Mouse (Mus musculus) v-Abl transformed pro-B cells (cell line): ENCODE data around the gene Rnf44.

Experiments used
- in situ Hi-C, 2 experiments: fragments of 400-800 bp; cut with MboI; formaldehyde crosslinking; loops; one replicate each; pipeline ENCODE4 v1.15.1; 2025; ENCODE audit not compliant: unreplicated experiment in 2 of 2

The Rnf44 gene

GRCm38 (mm10) chr13:54687575-54688424 is 5.9 kb downstream of the Rnf44 start:
- in situ Hi-C loops: loop anchor here in 1 of 2 experiments (25.0 kb wide), 1 partner anchor 1475 kb away; no protein-coding TSS in a partner anchor

GRCm38 (mm10) chr13:54687096-54687495 is 6.6 kb downstream of the Rnf44 start:
- in situ Hi-C loops: loop anchor here in 1 of 2 experiments (25.0 kb wide), 1 partner anchor 1475 kb away; no protein-coding TSS in a partner anchor

- in situ Hi-C loops: loop anchor here in 1 of 2 experiments (25.0 kb wide), 1 partner anchor 1476 kb away; no protein-coding TSS in a partner anchor
These were observed 7.3 kb downstream of the Rnf44 start for GRCm38 (mm10) chr13:54686139-54687053.

GRCm38 (mm10) chr13:54685174-54685573 is 8.5 kb downstream of the Rnf44 start:
- in situ Hi-C loops: loop anchor here in 1 of 2 experiments (25.0 kb wide), 1 partner anchor 1477 kb away; no protein-coding TSS in a partner anchor

GRCm38 (mm10) chr13:54684140-54684896 is 9.4 kb downstream of the Rnf44 start:
- in situ Hi-C loops: loop anchor here in 1 of 2 experiments (25.0 kb wide), 1 partner anchor 1478 kb away; no protein-coding TSS in a partner anchor

GRCm38 (mm10) chr13:54683301-54683700 is 10.4 kb downstream of the Rnf44 start:
- in situ Hi-C loops: loop anchor here in 1 of 2 experiments (25.0 kb wide), 1 partner anchor 1479 kb away; no protein-coding TSS in a partner anchor

GRCm38 (mm10) chr13:54681291-54681690 is 12.4 kb downstream of the Rnf44 start:
- in situ Hi-C loops: loop anchor here in 1 of 2 experiments (25.0 kb wide), 1 partner anchor 1481 kb away; no protein-coding TSS in a partner anchor

- in situ Hi-C loops: loop anchor here in 1 of 2 experiments (25.0 kb wide), 1 partner anchor 1482 kb away; no protein-coding TSS in a partner anchor
These were observed 13.4 kb downstream of the Rnf44 start for GRCm38 (mm10) chr13:54680184-54680853.

- in situ Hi-C loops: loop anchor here in 1 of 2 experiments (25.0 kb wide), 1 partner anchor 1484 kb away; no protein-coding TSS in a partner anchor
These were observed 15.4 kb downstream of the Rnf44 start for GRCm38 (mm10) chr13:54678263-54678662.

GRCm38 (mm10) chr13:54675895-54676590 is 17.7 kb downstream of the Rnf44 start:
- in situ Hi-C loops: loop anchor here in 1 of 2 experiments (25.0 kb wide), 1 partner anchor 1486 kb away; no protein-coding TSS in a partner anchor

GRCm38 (mm10) chr13:54670491-54670890 is 23.2 kb downstream of the Rnf44 start:
- in situ Hi-C loops: no loop called here

- in situ Hi-C loops: no loop called here
These were observed 28.6 kb downstream of the Rnf44 start for GRCm38 (mm10) chr13:54665062-54665461.

- in situ Hi-C loops: no loop called here
These were observed 29.2 kb downstream of the Rnf44 start for GRCm38 (mm10) chr13:54664509-54664908.

GRCm38 (mm10) chr13:54663999-54664398 is 29.7 kb downstream of the Rnf44 start:
- in situ Hi-C loops: no loop called here

GRCm38 (mm10) chr13:54661358-54661757 is 32.3 kb downstream of the Rnf44 start:
- in situ Hi-C loops: no loop called here

- in situ Hi-C loops: no loop called here
These were observed 32.8 kb downstream of the Rnf44 start for GRCm38 (mm10) chr13:54660877-54661276.

- in situ Hi-C loops: no loop called here
These were observed 43.2 kb downstream of the Rnf44 start for GRCm38 (mm10) chr13:54650461-54650860.

GRCm38 (mm10) chr13:54635011-54635410 is 58.7 kb downstream of the Rnf44 start:
- in situ Hi-C loops: no loop called here
